Mouse (Mus musculus) liver, adult 2 months (tissue): ENCODE data around the gene Snrk. TPM values are rescaled to one million over a fixed set of nuclear protein-coding genes. Genes with fewer than 3 reads are reported as not detected.

Source experiments
- DNase-seq: peaks from one replicate; pipeline ENCODE4 v3.0.0-alpha.2; 2011; ENCODE audit warnings: low read depth, low spot score; ENCODE audit errors: extremely low read depth
- H3K27ac ChIP-seq: fragments of 200-500 bp; replicated peaks from 2 replicates; pipeline ENCODE4 v1.5.1; 2012; ENCODE audit warnings: low read depth, mild to moderate bottlenecking, control low read depth, inconsistent platforms, low read length; ENCODE audit not compliant: insufficient read depth
- H3K27me3 ChIP-seq: fragments of 200-500 bp; 2 replicates; pipeline ENCODE4 v1.6.1; 2012; ENCODE audit warnings: mild to moderate bottlenecking, moderate library complexity, low read length, inconsistent platforms; ENCODE audit not compliant: control insufficient read depth, insufficient read depth
- H3K36me3 ChIP-seq: fragments of 200-500 bp; 2 replicates; pipeline ENCODE4 v1.6.1; 2012; ENCODE audit warnings: low read length, inconsistent platforms; ENCODE audit not compliant: control insufficient read depth, insufficient read depth
- H3K4me1 ChIP-seq: fragments of 200-500 bp; 2 replicates; pipeline ENCODE4 v1.6.1; 2011; ENCODE audit warnings: low read length; ENCODE audit not compliant: control insufficient read depth, insufficient read depth
- H3K4me3 ChIP-seq: fragments of 200-500 bp; 2 replicates; pipeline ENCODE4 v1.5.1; 2011; ENCODE audit warnings: low read depth, mild to moderate bottlenecking, control low read depth, low read length, moderate library complexity; ENCODE audit not compliant: insufficient read depth
- H3K79me2 ChIP-seq: fragments of 200-500 bp; 2 replicates; pipeline ENCODE4 v1.6.1; 2012; ENCODE audit warnings: inconsistent platforms, mild to moderate bottlenecking, low read length, moderate library complexity; ENCODE audit not compliant: control insufficient read depth, insufficient read depth
- H3K9ac ChIP-seq: fragments of 200-500 bp; 2 replicates; pipeline ENCODE4 v1.6.1; 2012; ENCODE audit warnings: low read depth, mild to moderate bottlenecking, control low read depth, inconsistent platforms, low read length
- CTCF ChIP-seq: fragments of 200-500 bp; IDR thresholded peaks from 2 replicates; pipeline ENCODE4 v1.5.1; 2011; ENCODE audit warnings: low read depth, low read length, control low read depth
- POLR2A ChIP-seq: fragments of 200-500 bp; IDR thresholded peaks from 2 replicates; pipeline ENCODE4 v1.6.1; 2011; ENCODE audit warnings: low read length, control low read depth; ENCODE audit not compliant: insufficient read depth; ENCODE audit errors: extremely low read depth
- WGBS: fragments of 180-500 bp; shearing (Covaris S2); methylation state at CpG from one replicate; pipeline ENCODE4 v1.1.7; 2018; 5-methylcytosine and 5-hydroxymethylcytosine counted together
- polyA plus RNA-seq: library from polyadenylated mRNA; depleted of rRNA; stranded (reverse); fragments of >200 nt; gene quantifications from 2 replicates; pipeline ENCODE4 v1.2.3, GENCODE M21; 2012
- total RNA-seq: library from RNA; depleted of rRNA; stranded (reverse); fragments of >200 nt; gene quantifications from 2 replicates; pipeline ENCODE4 v1.2.3, GENCODE M21; 2014

Snrk gene
- total and polyA plus RNA-seq, 2 experiments: 36.4 to 67.4 TPM

DNA sequence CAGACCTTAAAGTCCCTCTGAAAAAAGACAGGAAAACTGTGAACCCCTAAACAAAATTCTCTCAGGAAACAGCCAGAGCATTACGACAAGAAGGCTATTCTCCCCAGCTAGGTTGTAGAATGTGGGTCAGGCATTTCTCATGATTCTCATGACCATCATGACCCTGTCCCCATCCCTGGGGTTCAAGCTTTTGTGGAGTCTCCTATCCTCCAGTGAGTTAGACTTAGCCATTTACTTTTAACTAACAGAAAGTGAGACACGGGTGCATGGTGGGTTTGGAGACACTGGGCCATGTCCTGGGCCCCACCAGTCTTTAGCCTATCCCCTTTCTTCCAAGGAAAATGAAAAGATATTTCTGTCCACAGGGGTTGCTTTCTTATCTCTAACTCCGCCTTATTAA, 67.3 kb downstream of the Snrk start:
- Histone ChIP-seq H3K9ac (no peak overlapping the region), H3K27me3 (no peaks in the 10 kb centered on the region), H3K79me2 (no peaks in the 10 kb centered on the region), H3K4me3 (no peak overlapping the region), H3K4me1 (peaks cover 17% of the 10 kb centered on the region), H3K27ac (no peak overlapping the region), H3K36me3 (no peaks in the 10 kb centered on the region)
- TF ChIP-seq POLR2A (no peak), CTCF (no peak)
- no peak for DNase-seq
- 86% methylated on average over 3 of the region's 3 CpGs for WGBS

DNA sequence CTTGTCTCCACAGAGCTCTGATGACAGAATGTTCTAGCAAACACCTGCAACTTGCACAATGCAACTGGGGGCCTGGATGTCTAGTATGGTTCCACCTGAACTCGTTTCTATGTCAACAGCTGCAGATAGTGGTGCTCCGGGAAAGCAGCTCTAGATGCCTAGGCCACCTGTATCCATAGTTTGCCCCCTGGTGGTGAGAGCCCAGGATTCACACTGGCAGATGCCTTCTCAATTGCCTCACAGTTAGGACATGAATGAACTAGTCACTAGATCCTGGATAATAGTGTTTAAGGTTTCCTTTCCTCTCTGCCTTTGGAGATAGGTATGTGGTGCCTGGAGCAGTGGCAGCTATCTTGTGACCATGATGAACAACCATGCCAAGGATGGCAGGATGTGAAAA, 68.0 kb downstream of the Snrk start:
- H3K9ac ChIP-seq: no peak overlapping the region
- 2% methylated on average over 2 of the region's 2 CpGs for WGBS
- peak; percentile 64 for DNase-seq
- H3K4me3 ChIP-seq: no peak overlapping the region
- peaks cover 17% of the 10 kb centered on the region for H3K4me1 ChIP-seq
- no peak overlapping the region for H3K27ac ChIP-seq
- H3K36me3 ChIP-seq: no peaks in the 10 kb centered on the region
- no peaks in the 10 kb centered on the region for H3K27me3 ChIP-seq
- peak; percentile 87 for TF ChIP-seq CTCF
- TF ChIP-seq POLR2A: no peak
- H3K79me2 ChIP-seq: no peaks in the 10 kb centered on the region

DNA sequence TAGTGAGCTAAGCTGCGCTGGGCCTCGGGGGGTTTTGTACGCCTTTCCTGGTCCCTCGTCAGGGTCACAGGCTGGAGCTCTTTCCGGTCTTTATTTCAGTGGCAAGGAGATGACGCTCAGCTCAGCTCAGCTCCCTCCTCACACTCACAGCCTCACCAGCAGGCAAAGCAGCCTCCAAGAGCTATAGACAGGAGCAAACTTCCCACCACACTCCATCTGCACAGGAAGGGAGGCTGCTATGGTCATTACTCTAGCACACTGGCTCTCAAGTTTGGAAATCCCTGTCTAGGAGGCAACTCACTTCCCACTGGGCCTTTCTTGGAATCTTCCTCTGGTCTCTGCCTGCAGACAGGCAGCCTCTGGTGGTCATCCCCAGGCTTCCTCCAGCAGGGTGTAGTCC, 68.9 kb downstream of the Snrk start:
- no peaks in the 10 kb centered on the region for H3K79me2 ChIP-seq
- no peak for DNase-seq
- 92% methylated on average over 6 of the region's 6 CpGs for WGBS
- H3K4me3 ChIP-seq: no peak overlapping the region
- H3K9ac ChIP-seq: no peak overlapping the region
- H3K27me3 ChIP-seq: no peaks in the 10 kb centered on the region
- TF ChIP-seq POLR2A (no peak), CTCF (no peak)
- H3K4me1 ChIP-seq: peaks cover 17% of the 10 kb centered on the region
- peak overlapping the region; percentile 18; the same call in 1 of the 2 replicates for H3K27ac ChIP-seq
- H3K36me3 ChIP-seq: no peaks in the 10 kb centered on the region

DNA sequence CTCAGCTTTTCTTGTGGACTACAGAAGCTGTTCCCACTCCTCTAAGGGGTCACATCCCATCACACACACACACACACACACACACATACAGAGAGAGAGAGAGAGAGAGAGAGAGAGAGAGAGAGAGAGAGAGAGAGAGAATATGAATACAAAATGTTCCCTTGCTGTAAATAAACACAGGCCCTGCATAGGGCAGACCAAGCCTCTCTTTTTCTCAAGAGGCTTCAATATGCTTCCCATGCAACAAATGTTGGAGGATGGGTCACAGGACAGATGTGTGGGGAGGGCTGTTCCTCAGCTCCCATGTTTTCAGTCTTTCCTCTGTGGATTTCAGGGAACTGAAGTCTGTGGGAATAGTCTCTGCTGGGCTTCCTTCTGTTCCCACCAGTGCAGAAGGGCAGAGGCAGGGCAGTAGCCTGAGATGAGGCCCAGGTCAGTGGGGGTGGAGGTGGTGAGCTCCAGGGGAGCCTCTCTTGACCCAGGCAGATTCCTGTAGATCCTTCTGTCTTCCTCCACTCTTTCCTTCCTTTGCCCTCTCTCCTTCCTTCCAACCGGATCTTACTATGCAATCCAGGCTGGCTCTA, 69.7 kb downstream of the Snrk start:
- Histone ChIP-seq H3K36me3 (no peaks in the 10 kb centered on the region), H3K4me1 (peaks cover 17% of the 10 kb centered on the region), H3K9ac (no peak overlapping the region), H3K27me3 (no peaks in the 10 kb centered on the region), H3K79me2 (no peaks in the 10 kb centered on the region), H3K27ac (peak overlapping the region; percentile 33), H3K4me3 (no peak overlapping the region)
- no peak for TF ChIP-seq POLR2A
- TF ChIP-seq CTCF: no peak
- WGBS: 78% methylated on average over 1 of the region's 1 CpGs
- no peak for DNase-seq

DNA sequence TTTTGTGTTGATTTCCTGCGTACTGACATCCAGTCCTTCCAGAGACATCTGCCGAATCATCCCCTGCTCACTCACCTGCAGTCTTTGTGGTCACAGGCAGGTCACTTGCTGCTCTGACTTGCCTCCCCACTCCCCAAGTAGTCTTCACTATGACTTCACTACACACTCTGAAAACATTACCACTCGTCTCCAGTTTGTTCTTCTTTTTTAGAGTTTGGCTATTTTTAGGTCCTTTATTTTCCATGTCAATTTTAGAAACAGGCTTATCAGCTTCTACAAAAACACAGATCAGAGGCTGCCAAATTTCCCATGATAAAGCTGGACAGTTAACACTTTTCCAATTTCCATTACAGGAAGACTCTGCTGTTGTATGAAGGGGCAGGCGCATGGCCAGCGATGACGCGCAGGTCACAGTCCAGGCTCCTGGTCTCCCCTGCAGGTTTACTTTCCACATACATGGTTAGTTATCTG, 70.4 kb downstream of the Snrk start:
- 33% methylated on average over 7 of the region's 7 CpGs for WGBS

DNA sequence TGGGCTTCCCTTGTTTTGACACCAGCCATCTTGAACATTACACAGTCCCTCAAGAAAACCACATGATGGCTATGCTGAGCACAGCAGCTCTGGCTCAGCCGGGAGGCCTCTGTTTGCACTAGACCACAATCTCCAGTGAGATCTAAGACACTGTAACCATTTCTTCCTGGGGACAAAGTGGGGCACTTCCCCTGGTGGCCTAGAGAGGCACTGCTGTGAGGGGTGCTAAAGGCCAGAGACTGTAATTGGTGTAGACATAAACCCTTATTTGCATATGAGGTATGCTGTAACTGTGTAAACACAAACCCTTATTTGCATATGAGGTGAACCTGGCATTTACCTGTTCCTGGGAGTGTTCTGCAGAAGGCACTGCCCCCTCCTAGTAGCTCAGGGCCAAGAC, 71.7 kb downstream of the Snrk start:
- no peaks in the 10 kb centered on the region for H3K79me2 ChIP-seq
- H3K36me3 ChIP-seq: no peaks in the 10 kb centered on the region
- TF ChIP-seq CTCF (peak; percentile 26; the same call in 1 of the 2 replicates), POLR2A (no peak)
- H3K4me1 ChIP-seq: peaks cover 17% of the 10 kb centered on the region
- H3K27me3 ChIP-seq: no peaks in the 10 kb centered on the region
- no peak overlapping the region for H3K9ac ChIP-seq
- WGBS: 62% methylated on average over 1 of the region's 1 CpGs
- DNase-seq: no peak
- H3K4me3 ChIP-seq: no peak overlapping the region
- no peak overlapping the region for H3K27ac ChIP-seq

More for the DNA sequence above, 70.4 kb downstream of the Snrk start:
- Histone ChIP-seq H3K36me3 (no peaks in the 10 kb centered on the region), H3K79me2 (no peaks in the 10 kb centered on the region), H3K27ac (peak overlapping the region; percentile 30; the same call in 1 of the 2 replicates), H3K4me1 (peaks cover 17% of the 10 kb centered on the region), H3K9ac (no peak overlapping the region), H3K4me3 (no peak overlapping the region), H3K27me3 (no peaks in the 10 kb centered on the region)
- peak; percentile 67 for DNase-seq
- TF ChIP-seq POLR2A (no peak), CTCF (no peak)
